Mouse (Mus musculus): Measurements from ENCODE around the gene Fgfr2. TPM values are rescaled to one million over a fixed set of nuclear protein-coding genes. Genes with fewer than 3 reads are reported as not detected.

Gene Fgfr2
- total RNA-seq, 2 experiments from 2014 or later, result 35.8 to 40.8 TPM

DNA sequence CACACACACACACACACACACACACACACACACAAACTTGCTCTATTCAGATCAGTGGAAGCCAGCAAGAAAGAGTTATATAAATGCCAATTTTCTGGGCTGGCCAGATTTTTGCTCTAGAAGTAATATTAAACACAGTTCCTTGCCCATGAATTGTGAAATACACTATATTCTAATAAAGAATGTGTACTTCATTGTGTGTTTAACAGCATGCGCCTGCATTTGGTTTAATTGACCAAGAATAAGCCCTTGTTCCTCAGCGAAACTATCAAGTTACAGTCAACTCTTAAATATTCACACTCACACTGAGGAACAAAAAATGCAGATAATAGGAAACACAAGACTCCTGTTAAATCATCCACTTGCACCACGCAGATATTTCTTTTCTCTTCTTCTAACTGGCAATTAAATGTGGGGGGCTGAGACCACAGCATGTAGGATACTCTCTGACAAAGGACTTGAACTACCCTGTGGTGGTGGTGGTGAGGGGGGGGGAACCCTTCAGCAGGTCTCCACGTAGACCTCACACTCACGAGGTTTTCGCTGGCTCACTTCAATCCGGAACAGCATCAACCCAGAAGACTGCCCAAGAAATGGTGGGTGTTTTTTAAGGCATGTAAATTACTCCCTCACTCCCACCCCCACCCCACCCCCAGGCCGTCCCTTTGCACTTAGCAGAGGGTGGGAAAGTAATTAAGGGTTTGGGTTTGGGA is 2865.0 kb downstream of the Fgfr2 start:
- DNase-seq, result no peak
- intact Hi-C loops (cut with DNase I), result no loop called here

DNA sequence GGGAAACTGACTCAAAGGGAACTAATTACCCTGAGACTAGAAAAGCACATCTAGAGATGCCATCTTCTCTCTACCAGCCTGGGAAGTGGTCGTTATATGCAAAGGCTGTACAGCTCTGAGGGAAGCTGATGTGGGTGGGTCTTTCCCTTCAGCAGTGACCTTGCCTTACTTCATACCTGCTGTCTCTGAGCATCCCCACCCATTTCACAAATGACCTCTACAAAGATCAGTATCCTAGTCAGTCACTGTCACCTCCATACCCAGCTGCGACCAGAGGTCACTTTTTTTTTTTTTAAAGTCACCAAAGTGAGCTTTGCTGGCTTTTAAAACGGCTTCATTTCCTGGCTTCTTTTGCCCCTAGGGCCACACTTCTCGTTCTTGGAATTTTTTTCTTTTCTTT is 2869.9 kb downstream of the Fgfr2 start:
- no peak for DNase-seq
- intact Hi-C loops (cut with DNase I), result no loop called here

DNA sequence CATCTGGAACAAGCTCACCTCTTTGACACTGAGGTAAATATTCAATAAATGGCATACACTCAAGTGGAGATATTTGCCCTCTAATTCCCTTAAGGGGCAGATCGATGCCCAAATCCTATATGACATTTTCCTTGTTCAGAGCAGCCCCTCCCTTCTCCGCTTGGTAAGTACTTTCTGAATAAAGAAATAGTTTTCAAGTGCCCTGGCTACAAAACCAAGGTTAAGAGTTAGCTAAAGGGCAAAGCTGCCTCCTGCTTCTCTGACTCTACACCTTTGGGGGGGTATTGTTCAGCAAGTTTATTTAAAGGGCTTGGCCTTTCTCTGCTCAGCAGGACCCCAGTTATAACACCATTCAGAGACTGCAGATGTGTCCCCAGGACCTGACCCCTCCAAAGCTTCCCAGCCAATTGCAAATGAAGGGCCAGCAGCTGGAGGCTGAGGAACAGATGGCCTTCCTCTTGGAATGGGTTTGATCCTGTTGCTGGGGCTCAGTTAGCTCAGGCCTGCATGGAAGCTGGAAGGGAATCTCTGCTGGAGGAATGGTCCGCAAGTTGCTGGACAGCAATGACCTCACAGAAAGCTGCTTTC is 2871.1 kb downstream of the Fgfr2 start:
- DNase-seq, result no peak
- intact Hi-C loops (cut with DNase I), result no loop called here

DNA sequence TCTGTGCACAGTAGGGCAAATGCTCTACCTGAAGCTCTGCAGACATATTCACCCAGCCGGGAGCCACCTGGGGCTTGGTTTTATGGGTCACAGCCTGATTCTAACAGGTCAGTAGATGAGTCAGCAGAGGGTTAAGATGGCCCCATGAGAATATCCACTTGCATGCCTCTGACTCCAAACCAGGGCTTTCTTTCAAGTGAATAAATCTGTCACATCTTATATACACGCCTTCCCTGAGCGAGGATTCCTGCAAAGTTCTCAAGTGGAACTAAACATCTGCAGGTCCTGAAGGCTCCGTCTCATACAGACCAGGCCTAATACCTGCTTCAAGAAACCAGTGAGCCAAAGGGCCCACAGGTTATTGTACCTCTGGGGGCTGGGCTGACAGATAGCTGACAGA is 2872.2 kb downstream of the Fgfr2 start:
- DNase-seq, result no peak
- intact Hi-C loops (cut with DNase I), result no loop called here

DNA sequence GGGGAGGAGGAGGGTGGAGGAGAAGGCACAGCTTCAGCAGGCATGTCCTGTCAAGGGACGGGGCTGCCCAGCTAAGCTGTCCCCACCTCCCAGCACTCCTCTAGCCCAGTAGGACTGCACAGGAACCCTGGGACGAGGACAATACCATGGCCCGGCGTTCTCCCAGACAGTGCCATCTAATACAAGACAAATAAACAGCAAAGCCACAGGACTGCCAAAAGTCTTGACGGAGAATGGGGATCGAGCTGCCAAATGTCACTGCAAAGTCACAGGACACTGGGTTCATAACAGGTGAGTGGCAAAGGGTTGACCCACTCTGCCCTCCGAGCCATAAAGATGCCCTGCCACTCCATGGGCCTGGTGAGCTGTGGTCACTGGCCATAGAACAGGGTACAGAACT is 2874.7 kb downstream of the Fgfr2 start:
- intact Hi-C loops (cut with DNase I), result no loop called here
- no peak for DNase-seq

DNA sequence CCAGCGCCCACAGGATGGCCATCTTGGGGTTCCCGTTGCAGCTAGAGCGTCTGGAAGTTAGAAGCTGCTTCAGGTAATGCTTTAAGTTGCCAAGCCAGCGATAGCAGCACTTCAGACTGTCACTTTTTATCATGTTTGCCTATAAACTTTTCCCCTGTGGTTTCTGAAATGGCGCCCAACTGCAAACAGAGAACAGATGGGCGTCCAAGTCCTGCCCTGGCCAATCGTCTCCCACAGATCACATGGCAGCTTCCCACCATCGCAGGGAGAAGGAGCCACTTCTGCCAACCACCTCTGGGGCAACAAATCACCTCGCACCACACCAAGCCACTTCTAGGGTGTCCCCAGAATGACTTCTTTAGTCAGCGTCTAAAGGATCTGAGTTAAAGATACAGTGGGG is 2875.3 kb downstream of the Fgfr2 start:
- DNase-seq, result no peak

DNA sequence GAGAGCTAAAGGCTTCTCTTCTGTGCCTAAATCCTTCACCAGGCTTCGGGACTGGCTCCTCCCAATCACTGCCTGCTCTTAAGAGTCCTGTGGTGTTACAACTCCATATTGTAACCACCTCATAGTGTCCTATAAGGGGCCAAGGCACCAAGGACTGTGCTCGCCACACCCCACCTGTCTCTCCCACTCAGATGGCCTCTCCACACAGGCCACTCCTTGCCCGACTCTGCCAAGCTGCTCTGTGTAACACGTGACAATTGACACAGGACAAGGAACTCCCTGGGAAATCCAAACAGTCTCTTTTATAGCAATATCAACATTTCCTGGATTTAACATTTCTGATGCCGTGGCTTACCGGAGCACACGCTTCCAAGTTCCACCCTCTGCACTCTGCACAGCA is 2876.7 kb downstream of the Fgfr2 start:
- DNase-seq, result no peak
- intact Hi-C loops (cut with DNase I), result no loop called here

More for the DNA sequence above, 2875.3 kb downstream of the Fgfr2 start:
- intact Hi-C loops (cut with DNase I), result no loop called here

DNA sequence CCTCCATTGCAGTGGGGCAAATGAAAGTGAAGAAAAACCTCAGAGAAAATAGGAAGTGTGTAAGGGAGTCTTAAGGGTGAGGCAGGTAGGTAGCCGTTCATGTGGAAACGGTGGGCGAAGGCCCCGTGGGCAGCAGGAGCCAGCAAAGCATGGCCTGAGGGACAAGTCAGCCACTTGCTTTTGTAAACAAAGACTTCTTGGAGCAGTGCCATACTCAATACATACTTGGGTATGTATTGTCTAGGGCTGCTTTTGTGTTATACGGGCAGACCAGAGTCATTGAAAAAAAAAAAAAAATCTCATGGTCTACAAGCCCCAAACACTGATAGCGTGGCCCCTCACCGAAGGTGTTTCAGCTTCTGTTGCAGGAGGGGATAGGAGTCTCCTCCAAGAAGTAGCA is 2878.6 kb downstream of the Fgfr2 start:
- intact Hi-C loops (cut with DNase I), result no loop called here
- DNase-seq, result no peak

DNA sequence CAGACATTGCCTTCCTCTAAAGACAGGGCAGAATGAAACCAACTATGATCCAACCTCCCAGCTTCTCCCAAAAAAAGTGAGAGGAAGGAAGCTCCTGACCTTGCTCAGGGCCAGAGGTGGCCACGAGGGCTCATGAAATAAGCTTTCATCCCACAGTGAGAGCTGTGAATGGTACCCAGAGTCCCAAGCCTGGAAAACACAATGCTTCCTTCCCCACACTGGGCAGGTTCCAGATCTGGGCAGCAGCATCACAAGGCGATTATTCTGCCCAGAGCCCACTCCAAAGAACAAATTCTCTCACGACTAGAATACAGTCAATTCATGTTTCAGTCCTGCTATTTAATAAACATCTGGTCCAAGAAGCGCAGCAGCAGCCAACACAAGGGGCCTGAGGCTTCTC is 2879.3 kb downstream of the Fgfr2 start:
- intact Hi-C loops (cut with DNase I), result no loop called here
- no peak for DNase-seq

DNA sequence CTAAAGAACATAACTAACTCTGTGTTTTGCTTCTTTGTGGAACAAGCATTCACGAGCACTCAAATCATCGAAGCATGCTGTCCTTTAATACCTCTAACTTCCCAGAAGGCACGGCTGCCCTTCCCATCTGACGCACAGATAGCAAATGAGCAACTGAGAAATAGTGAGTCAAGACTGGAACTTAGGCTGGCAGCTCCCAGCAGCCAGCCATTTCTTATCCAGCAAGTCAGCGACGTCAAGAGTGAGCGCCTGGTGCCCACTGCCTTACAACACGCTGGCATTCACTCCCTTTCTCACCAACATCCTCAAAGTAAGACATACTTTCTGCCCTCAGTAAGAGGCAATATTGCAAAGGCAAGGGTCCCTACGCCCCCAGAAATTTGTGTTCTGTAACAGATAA is 2883.0 kb downstream of the Fgfr2 start:
- intact Hi-C loops (cut with DNase I), result no loop called here
- no peak for DNase-seq

DNA sequence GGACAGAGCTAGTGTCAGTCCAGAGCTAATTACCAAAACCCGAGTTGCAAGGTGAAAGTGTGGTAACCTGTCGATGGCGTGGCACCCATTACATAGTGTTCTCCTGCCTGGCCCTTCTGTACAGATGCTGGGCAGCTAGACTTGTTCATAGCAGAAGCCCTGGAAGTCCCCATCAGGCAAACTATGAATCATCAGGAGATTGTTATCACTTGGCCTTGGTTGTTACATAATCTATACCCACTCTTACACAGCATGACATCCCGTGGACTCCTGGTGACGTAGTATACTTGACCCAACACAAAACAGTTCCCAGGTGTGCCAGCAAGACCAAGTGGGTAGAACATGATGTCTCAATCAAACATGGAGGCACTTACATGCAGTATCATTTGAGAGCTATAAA is 2885.9 kb downstream of the Fgfr2 start:
- intact Hi-C loops (cut with DNase I), result no loop called here
- DNase-seq, result no peak

DNA sequence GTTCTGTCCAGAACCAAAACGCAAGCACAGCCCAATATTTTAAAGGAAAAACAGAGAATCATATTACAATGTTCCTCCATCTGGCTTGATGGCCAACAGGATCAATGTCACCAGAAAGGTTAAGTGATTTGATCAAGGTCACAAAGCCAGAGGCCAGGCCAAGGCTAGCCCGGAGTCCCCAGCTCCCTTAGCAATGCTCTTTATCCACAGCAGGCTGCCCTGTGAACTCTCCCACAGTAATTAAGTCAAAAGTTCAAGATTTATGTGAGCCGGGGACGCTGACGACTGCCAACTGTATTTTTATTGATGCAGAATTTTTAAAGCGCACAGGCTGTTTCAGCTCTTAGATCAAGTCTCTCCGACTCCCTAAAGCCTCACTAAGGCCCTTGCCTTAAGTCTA is 2889.4 kb downstream of the Fgfr2 start:
- intact Hi-C loops (cut with DNase I), result no loop called here
- no peak for DNase-seq

DNA sequence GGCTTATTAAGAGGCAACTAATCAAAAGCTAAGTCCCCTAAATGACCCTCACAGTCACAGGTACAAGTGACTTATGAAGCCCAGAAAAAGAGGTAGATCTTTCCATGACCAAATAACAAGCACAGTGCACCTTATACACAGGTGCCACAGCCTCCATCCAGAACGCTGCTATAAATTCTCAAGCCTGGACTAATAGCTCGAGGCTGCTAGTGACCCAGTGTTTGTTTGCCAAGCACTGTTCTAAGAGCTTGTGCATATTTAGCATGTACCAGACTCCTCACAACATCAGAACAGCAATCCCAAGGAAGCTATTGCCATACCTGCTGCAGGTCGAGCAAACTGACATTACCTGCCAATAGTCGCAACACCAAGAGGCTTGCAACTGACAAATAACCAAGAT is 2893.1 kb downstream of the Fgfr2 start:
- no peak for DNase-seq
- intact Hi-C loops (cut with DNase I), result no loop called here

DNA sequence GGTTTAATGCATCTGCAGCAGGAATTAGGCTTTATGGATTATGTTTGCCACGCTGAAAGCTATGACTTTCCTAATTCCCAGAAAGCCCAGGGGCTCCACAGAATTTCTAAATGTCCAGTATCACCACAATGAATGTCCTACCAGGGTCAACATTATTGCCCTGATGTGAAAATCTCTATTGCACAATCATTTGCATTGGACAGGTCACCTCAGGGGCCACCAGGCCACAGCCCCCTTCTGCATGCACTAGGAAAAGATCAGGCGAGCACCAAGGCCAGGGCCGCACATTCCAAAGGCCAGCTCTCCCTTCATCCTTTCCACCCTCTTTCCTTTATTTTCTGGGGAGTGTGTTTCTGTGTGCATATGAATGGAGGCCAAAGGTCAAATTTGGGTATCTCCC is 2897.9 kb downstream of the Fgfr2 start:
- intact Hi-C loops (cut with DNase I), result no loop called here
- DNase-seq, result no peak

DNA sequence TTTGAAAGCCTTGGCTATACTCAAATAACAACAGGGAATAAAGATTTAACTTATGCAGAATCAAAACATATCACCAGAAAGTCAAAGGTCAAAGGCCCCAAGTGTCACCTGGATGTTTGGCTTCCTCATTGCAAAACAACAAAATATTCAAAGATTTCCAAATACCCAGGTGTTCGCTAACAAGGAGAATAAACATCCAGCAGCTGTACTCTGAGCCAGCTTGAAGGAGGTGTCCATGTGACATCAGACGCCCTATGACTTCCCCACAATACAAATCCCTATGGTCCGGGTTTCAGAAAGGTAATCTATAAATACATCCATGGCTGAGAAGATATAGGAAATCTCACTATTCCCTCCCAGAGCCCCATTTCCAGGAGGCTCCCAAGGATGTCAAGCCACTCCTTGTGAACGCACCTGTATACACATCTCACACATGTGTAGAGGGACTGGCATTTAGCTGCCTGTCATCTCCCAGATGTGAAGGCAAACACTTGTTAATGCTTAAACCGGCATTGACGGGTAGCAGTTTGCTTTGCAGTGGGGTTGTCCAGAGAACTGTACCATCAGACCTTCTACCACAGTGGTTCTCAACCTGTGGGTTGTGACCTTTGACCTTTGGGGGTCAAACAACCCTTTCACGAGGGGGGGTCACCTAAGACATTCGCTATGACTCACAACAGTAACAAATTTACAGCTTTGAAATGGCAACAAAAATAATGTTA is 2900.4 kb downstream of the Fgfr2 start:
- DNase-seq, result no peak
- intact Hi-C loops (cut with DNase I), result no loop called here

DNA sequence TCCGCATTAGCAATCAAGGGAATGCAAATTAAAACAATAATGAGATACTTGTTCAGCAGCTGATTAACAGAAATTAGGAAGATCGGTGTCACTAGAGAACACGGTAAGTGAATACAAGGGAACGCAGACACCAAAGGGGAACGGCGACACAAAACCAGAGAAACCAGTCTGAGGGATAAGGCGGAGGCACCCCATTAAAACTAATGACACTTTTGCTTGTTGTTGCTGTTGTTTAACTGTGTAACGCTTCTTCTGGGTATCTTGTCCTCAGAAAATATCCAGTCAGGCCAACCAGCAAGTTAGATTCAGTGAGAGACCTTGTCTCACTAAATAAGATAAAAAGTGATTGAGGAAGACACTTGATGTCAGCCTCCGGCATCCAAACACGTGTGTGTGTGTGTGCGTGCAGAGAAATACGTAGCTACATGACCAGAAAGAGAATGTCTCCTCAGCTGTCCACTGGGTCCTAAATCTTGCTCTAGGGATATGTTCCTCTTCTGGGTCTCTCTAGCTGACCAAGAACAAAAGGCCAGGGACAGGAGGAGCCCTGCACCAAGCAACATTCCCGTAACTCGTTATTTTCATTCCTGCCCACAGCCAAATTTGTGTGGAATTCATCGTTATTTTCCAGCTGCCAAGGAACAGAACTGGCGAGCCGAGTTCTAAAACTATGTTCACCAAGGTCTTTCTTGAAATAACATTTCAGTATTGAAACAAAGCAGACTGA is 2901.3 kb downstream of the Fgfr2 start:
- no peak for DNase-seq
- intact Hi-C loops (cut with DNase I), result no loop called here

DNA sequence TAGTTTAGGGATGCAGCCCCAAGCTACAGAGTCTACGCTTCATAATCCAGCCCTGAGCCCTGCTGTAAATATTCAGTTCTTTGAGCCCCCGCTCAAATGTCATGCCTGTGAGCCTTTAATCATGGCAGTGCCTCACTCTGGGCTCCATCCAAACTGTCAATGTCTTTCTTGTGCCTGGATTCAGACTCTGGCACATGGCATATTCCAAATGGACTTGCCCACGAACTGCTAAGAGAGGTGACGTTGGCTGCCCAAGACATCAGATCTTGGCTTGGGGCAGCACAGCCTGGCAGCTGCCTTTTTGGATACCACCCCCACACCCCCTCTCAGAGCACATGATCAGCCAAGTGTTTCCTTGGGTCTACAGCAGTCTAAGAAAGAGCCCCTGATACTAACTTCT is 2902.5 kb downstream of the Fgfr2 start:
- DNase-seq, result peak; percentile 50
- intact Hi-C loops (cut with DNase I), result no loop called here

DNA sequence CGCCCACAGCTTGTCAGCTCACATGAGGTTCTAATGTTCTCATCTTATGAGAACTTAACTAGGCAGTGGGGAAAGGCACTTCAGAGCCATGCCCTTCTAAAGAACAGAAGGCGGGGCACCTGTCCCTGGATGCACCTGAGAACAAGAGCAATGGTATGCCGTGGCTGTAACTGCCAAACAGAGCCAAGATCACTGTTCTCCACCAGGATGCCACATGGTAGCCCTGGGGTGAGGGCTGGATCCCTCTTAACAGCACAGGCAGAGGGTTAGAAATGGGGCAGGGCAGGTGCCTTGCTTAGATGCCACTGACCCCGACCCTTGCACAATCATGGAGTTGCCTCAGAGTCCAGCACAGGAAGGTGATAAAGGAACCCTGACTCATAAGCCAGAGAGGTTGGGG is 2903.3 kb downstream of the Fgfr2 start:
- DNase-seq, result no peak
- intact Hi-C loops (cut with DNase I), result no loop called here

DNA sequence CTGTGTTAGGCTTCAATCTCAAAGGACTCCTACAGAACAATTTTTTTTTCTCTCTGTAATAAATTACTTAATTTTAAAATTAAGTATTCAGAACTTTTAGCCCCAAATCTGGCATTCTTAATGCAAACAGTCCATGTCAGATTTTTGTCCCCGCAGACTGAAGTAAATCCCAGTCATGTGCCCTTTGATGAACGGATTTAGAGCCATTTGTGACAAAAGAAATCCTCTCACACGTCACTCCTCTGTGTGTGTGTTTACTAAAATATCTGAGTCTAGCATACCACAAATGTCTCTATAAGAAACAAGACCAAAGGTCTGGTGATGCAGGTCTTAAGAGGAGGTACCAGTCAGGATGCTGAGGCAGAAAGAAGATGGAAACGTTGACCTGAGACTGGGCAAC is 2906.9 kb downstream of the Fgfr2 start:
- no peak for DNase-seq
- intact Hi-C loops (cut with DNase I), result no loop called here

DNA sequence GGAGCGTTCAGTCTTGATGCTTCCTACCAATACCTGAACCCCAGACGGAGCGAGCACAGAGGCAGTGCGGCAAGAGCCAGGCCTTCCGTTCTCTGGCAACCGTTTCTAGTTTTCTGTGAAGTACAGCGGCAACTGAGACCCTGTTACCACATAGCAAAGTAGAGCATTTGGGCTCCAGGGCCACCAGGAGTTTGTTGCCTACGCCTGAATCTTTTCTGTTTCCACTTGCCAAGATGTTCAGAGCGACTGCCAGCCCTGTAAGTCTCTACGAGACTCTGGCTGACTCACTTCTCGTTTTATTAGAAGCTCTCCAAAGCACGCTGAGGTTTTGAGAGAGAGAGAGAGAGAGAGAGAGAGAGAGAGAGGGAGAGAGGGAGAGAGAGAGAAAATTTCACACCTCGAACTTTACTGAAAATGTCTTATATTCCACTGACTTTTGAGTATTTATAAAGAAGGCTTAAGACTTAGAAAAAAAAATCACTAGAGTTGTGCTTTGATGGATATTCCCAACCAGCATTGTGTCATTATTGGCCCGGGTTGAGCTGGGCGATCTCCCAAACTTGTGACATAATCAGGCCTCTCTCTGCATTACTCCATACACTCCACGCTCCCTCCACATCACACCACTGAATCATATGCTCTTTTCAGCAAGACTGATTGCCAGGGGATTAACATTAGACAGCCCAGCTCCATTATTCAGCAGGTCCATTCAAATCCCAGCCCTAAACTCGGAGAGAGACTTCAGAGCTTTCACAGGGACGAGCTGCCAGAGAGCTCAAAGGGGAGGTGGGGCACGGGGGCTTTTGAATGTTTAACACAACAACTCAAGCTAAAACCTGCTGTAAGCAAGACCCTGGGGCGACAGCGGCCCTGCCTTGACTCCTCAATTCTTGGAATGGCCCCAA is 2907.6 kb downstream of the Fgfr2 start:
- intact Hi-C loops (cut with DNase I), result no loop called here
- peak; percentile 52 for DNase-seq

DNA sequence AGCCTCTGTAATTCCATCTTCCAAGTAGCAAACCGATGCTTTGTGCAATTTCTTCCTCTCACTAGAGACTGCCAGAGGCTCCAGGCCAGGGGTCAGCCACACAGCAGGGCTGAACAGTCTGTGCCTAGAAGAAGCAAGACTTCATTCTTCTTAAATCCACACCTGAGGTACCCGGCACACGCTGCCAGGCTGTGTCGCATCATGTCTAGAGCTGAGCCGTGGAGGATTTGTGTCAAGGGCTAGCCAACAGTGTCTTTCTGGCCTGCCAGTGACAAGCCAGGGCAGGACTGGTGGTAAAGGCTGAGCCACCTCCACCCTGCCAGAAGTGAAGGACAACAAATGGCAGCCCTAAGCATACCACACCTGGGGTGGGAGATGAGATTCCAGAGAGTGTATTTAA is 2910.0 kb downstream of the Fgfr2 start:
- intact Hi-C loops (cut with DNase I), result no loop called here
- no peak for DNase-seq

All from left cerebral cortex, postnatal 4 days (tissue).